In genomic region chr1:169051863-169052257, GRCm38 (mm10) we compare ENCODE assay signal across 16 mouse cellular contexts.
DNase-seq lines count a peak whose midpoint lies in the region; ATAC-seq lines count a peak whose summit lies in the region.
"Had no signal": no experiment of that assay in that cellular context is flagged by ENCODE, and none has a peak within 500 bp of the region (broad histone marks: within the 10 kb centered on the region; RNA-seq: fewer than 3 reads in every experiment).

No protein-coding gene starts in this region.

- H3K4me3 ChIP-seq in hindbrain, embryonic 13.5 days = no peak overlapping the region
- no peak overlapping the region for H3K4me3 ChIP-seq in midbrain, embryonic 14.5 days (replicated peaks; ENCODE audit: low read depth, low read length)
- no peak overlapping the region for H3K4me3 ChIP-seq in intestine, embryonic 15.5 days (replicated peaks)
- H3K4me3 ChIP-seq: embryonic facial prominence, embryonic 15.5 days; liver, embryonic 13.5 days had no signal

- DNase-seq in embryo, embryonic 10 days (ENCODE audit: low spot score) = peak; percentile 25
- no peak for DNase-seq in embryo, embryonic 11 days
- DNase-seq in Muller cell, postnatal 12 days (ENCODE audit: inconsistent ontology term) = peak; percentile 50
- peak; percentile 52 for DNase-seq in midbrain, embryonic 14.5 days
- DNase-seq in right cerebral cortex, postnatal 4 days = no peak
- no peak for DNase-seq in heart, adult 11 months
- DNase-seq: gastrocnemius, postnatal 10 days; heart, postnatal 10 days; liver, embryonic 13.5 days; right cerebral cortex, adult 18-20 months; thymus, postnatal 25 days had no signal

- H3K36me3 ChIP-seq in hindbrain, embryonic 13.5 days = no peaks in the 10 kb centered on the region
- H3K36me3 ChIP-seq in midbrain, embryonic 14.5 days (ENCODE audit: control insufficient read depth, insufficient read depth, low read length) = no peaks in the 10 kb centered on the region
- no peaks in the 10 kb centered on the region for H3K36me3 ChIP-seq in intestine, embryonic 15.5 days
- H3K36me3 ChIP-seq: embryonic facial prominence, embryonic 15.5 days; liver, embryonic 13.5 days had no signal

- H3K9ac ChIP-seq in hindbrain, embryonic 13.5 days = no peak overlapping the region
- H3K9ac ChIP-seq in midbrain, embryonic 14.5 days (replicated peaks; ENCODE audit: low read length) = no peak overlapping the region
- no peak overlapping the region for H3K9ac ChIP-seq in intestine, embryonic 15.5 days
- H3K9ac ChIP-seq: embryonic facial prominence, embryonic 15.5 days; liver, embryonic 13.5 days had no signal

- 34% methylated on average over 8 of the region's 8 CpGs for WGBS in hindbrain, embryonic 13.5 days
- WGBS in midbrain, embryonic 14.5 days = 32% methylated on average over 8 of the region's 8 CpGs
- WGBS in intestine, embryonic 15.5 days = 82% methylated on average over 8 of the region's 8 CpGs

- ATAC-seq in hindbrain, embryonic 13.5 days (ENCODE audit: low FRiP score) = peak; percentile 87
- no peak; the same call in 1 of the 2 replicates for ATAC-seq in midbrain, embryonic 14.5 days (ENCODE audit: low FRiP score, low TSS enrichment)
- no peak for ATAC-seq in intestine, embryonic 15.5 days
- ATAC-seq: Patski had no signal

- H3K9me3 ChIP-seq in hindbrain, embryonic 13.5 days = no peaks in the 10 kb centered on the region
- no peaks in the 10 kb centered on the region for H3K9me3 ChIP-seq in midbrain, embryonic 14.5 days (ENCODE audit: control insufficient read depth, low read length)
- H3K9me3 ChIP-seq in intestine, embryonic 15.5 days = no peaks in the 10 kb centered on the region
- H3K9me3 ChIP-seq: embryonic facial prominence, embryonic 15.5 days; liver, embryonic 13.5 days had no signal

- peaks cover 7% of the 10 kb centered on the region; the same call in 1 of the 2 replicates for H3K27me3 ChIP-seq in hindbrain, embryonic 13.5 days
- H3K27me3 ChIP-seq in midbrain, embryonic 14.5 days (ENCODE audit: control insufficient read depth, insufficient read depth, low read length) = no peaks in the 10 kb centered on the region
- no peaks in the 10 kb centered on the region for H3K27me3 ChIP-seq in intestine, embryonic 15.5 days (replicated peaks)
- H3K27me3 ChIP-seq: embryonic facial prominence, embryonic 15.5 days; liver, embryonic 13.5 days; Patski had no signal

- H3K27ac ChIP-seq in hindbrain, embryonic 13.5 days = peak overlapping the region; percentile 55; the same call in 1 of the 2 replicates
- 0 out of 2 replicates have a peak overlapping the region, but pooled peaks have one; percentile 26 for H3K27ac ChIP-seq in midbrain, embryonic 14.5 days (replicated peaks; ENCODE audit: low read depth, low read length)
- no peak overlapping the region for H3K27ac ChIP-seq in intestine, embryonic 15.5 days
- H3K27ac ChIP-seq: embryonic facial prominence, embryonic 15.5 days; liver, embryonic 13.5 days; stomach, postnatal 0 days had no signal

- H3K4me2 ChIP-seq in hindbrain, embryonic 13.5 days = peak overlapping the region; percentile 36; the same call in 1 of the 2 replicates
- peak overlapping the region; percentile 16 for H3K4me2 ChIP-seq in midbrain, embryonic 14.5 days (ENCODE audit: low read length)
- no peak overlapping the region for H3K4me2 ChIP-seq in intestine, embryonic 15.5 days (replicated peaks)
- H3K4me2 ChIP-seq: embryonic facial prominence, embryonic 15.5 days; liver, embryonic 13.5 days had no signal

- H3K4me1 ChIP-seq in hindbrain, embryonic 13.5 days (replicated peaks) = peaks cover 10% of the 10 kb centered on the region
- peaks cover 8% of the 10 kb centered on the region; the same call in 1 of the 2 replicates for H3K4me1 ChIP-seq in midbrain, embryonic 14.5 days (ENCODE audit: control insufficient read depth, insufficient read depth, low read length)
- no peaks in the 10 kb centered on the region for H3K4me1 ChIP-seq in intestine, embryonic 15.5 days (replicated peaks)
- H3K4me1 ChIP-seq: embryonic facial prominence, embryonic 15.5 days; liver, embryonic 13.5 days had no signal

Comparison
In these comparisons a context has a peak if more than half of its experiments do, and no peak if none do; other contexts are left out.
1. DNase-seq: peak in embryo, embryonic 10 days (single experiment), Muller cell, postnatal 12 days (single experiment) and midbrain, embryonic 14.5 days (single experiment); none in embryo, embryonic 11 days (single experiment), right cerebral cortex, postnatal 4 days (single experiment) and heart, adult 11 months (single experiment).